Mouse (Mus musculus) midbrain, postnatal 0 days (tissue): ENCODE measurements at regions not wholly inside any gene's neighbourhood (a gene's known extent, or its start where the extent isn't known, plus 50 kb on each side); places are given as distances from the start of the nearest gene placed in this dataset.

Experiments used
- ATAC-seq: fragments of 200-750 bp; cut with Nextera tagmentation; 2 replicates; pipeline ENCODE4 v1.8.0; 2017; ENCODE audit warnings: moderate number of reproducible peaks, mild to moderate bottlenecking, moderate TSS enrichment, moderate library complexity; ENCODE audit not compliant: low FRiP score
- DNase-seq: peaks from one replicate; pipeline ENCODE4 v3.0.0-alpha.2; 2015; ENCODE audit warnings: low spot score
- H3K27ac ChIP-seq: fragments of 300-500 bp; sonication (generic); 2 replicates; pipeline ENCODE4 v1.5.1; 2014; ENCODE audit warnings: low read depth, mild to moderate bottlenecking, low read length, mixed read lengths
- H3K27me3 ChIP-seq: fragments of 300-500 bp; sonication (generic); 2 replicates; pipeline ENCODE4 v1.6.1; 2014; ENCODE audit warnings: low read length, control low read depth, mixed read lengths; ENCODE audit not compliant: insufficient read depth
- H3K36me3 ChIP-seq: fragments of 300-500 bp; sonication (generic); 2 replicates; pipeline ENCODE4 v1.6.1; 2014; ENCODE audit warnings: low read length, control low read depth, mixed read lengths; ENCODE audit not compliant: insufficient read depth
- H3K4me1 ChIP-seq: fragments of 300-500 bp; sonication (generic); 2 replicates; pipeline ENCODE4 v1.6.1; 2014; ENCODE audit warnings: mild to moderate bottlenecking, control low read depth, antibody characterized with exemption, low read length, mixed read lengths; ENCODE audit not compliant: insufficient read depth
- H3K4me2 ChIP-seq: fragments of 300-500 bp; sonication (generic); 2 replicates; pipeline ENCODE4 v1.6.1; 2014; ENCODE audit warnings: low read depth, mild to moderate bottlenecking, low read length, mixed read lengths; ENCODE audit not compliant: poor library complexity, severe bottlenecking
- H3K4me3 ChIP-seq: fragments of 300-500 bp; sonication (generic); 2 replicates; pipeline ENCODE4 v1.5.1; 2014; ENCODE audit warnings: low read depth, mild to moderate bottlenecking, low read length, moderate library complexity
- H3K9ac ChIP-seq: fragments of 300-500 bp; sonication (generic); replicated peaks from 2 replicates; pipeline ENCODE4 v1.6.1; 2014; ENCODE audit warnings: mild to moderate bottlenecking, low read length, moderate library complexity, mixed read lengths; ENCODE audit not compliant: poor library complexity, severe bottlenecking
- H3K9me3 ChIP-seq: fragments of 300-500 bp; sonication (generic); 2 replicates; pipeline ENCODE4 v1.6.1; 2016; ENCODE audit warnings: low read length, control low read depth
- CTCF ChIP-seq: IDR thresholded peaks from 2 replicates; pipeline ENCODE4 v1.5.1; 2016; ENCODE audit warnings: antibody characterized with exemption, mild to moderate bottlenecking
- WGBS: fragments of 180-500 bp; shearing (Covaris S2); extraction: QIAGEN DNeasy Blood & Tissue Kit; methylation state at CpG from one replicate; pipeline ENCODE4 v1.1.7; 2014; 5-methylcytosine and 5-hydroxymethylcytosine counted together

DNA sequence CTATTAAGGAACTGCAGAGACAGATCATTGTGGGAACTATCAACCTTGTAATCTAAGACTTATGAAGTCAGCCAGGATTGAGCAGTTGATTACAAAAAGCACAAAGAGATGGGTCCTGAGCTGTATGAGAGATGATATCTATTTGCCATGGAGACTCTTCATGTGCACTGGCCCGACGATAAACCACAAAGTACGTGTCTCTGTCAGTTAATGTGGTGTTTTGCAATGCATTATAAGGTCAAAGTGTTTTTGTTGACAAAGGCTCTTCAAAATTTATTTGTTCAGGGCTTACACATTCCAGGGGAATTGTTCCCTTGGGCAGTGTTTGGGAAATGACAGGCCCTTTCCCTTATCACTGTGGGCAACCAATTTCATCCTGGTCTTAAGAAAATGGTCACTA, 65.7 kb upstream of the Thpo start:
- no peaks in the 10 kb centered on the region for H3K4me1 ChIP-seq
- no peaks in the 10 kb centered on the region for H3K27me3 ChIP-seq
- DNase-seq (no peak), ATAC-seq (no peak)
- no peak overlapping the region for H3K4me2 ChIP-seq
- WGBS = 86% methylated on average over 3 of the region's 3 CpGs
- TF ChIP-seq CTCF = no peak
- no peak overlapping the region for H3K4me3 ChIP-seq
- H3K36me3 ChIP-seq = no peaks in the 10 kb centered on the region
- H3K9ac ChIP-seq = no peak overlapping the region
- no peak overlapping the region for H3K27ac ChIP-seq
- H3K9me3 ChIP-seq = no peaks in the 10 kb centered on the region

- Histone ChIP-seq H3K4me3 (no peak overlapping the region), H3K27me3 (no peaks in the 10 kb centered on the region), H3K27ac (no peak overlapping the region), H3K9ac (no peak overlapping the region), H3K9me3 (no peaks in the 10 kb centered on the region), H3K36me3 (no peaks in the 10 kb centered on the region), H3K4me1 (no peaks in the 10 kb centered on the region), H3K4me2 (no peak overlapping the region)
- ATAC-seq (no peak), DNase-seq (no peak)
- 71% methylated on average over 4 of the region's 4 CpGs for WGBS
- no peak for TF ChIP-seq CTCF
These were observed 63.8 kb upstream of the Thpo start for GRCm38 (mm10) chr16:20798115-20798514.

DNA sequence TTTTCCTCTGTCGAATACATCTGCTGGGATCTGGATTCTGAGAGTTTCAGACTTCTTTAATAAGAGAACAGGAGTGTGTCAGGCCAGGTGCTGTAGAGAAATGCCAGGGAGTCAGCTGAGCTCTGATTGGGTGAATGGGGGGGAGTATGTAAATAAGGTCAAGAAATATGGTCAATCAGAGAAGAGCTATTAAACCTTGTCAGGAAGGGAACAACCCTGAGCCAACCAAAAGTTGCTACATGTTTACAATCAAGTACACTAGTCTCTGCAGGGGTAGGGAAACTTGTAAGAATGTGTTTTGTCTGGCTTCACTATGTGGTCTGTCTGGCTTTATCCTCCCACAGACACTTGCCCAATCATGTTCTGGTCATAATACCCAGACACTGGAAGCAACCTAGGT, 60.4 kb upstream of the Thpo start:
- Histone ChIP-seq H3K9me3 (no peaks in the 10 kb centered on the region), H3K4me1 (no peaks in the 10 kb centered on the region), H3K9ac (no peak overlapping the region), H3K27ac (no peak overlapping the region), H3K4me3 (no peak overlapping the region), H3K27me3 (no peaks in the 10 kb centered on the region), H3K36me3 (no peaks in the 10 kb centered on the region), H3K4me2 (no peak overlapping the region)
- DNase-seq (no peak), ATAC-seq (no peak)
- 90% methylated on average over 1 of the region's 1 CpGs for WGBS
- TF ChIP-seq CTCF = no peak
